Mouse (Mus musculus) spleen, adult 18-20 months (tissue): Measurements from ENCODE around the gene Fam13a.

Experiments used
- DNase-seq, 2 experiments: peaks; one replicate each; pipeline ENCODE4 v3.0.0; 2022; ENCODE audit warnings: mixed read lengths in 2 of 2

Gene Fam13a

DNA sequence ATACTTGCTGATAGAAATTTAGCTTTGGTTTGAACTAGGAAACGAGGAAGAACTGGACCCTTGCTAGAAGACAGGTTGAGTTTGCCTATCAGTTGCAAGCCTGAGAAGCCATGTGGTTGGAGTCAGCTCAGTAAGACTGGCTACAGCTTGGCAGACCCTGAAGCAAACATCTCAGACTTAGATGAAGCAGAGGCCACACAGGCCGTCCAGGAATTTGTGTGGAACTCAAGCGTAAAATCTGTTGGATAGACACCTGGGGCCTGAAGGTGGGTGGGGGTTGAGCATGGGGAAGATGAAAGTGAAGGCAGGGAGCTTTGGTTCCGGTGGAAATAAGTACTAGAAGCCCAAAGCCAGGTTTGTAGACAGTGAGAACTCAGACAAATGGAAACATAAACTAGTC lies 25.8 kb downstream of the Fam13a start:
- no peak for DNase-seq

DNA sequence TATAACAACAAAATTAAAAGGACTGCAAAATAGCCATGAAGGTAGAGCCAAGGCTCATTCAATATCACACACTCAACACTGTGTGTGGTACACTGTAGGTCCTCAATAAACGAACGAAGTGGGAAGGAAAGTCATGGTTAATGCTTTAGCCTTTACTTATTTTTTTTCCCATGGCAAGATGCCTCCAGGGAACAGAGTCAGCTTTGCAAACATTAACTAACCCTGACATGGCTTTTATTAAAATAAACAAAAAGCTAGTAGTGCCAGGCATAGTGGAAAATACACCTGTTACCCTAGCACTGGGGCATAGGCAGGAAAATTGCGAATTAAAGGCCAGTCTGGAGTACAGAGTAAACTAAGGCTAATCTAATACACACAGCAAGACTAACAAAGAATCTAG lies 35.2 kb downstream of the Fam13a start:
- no peak for DNase-seq

DNA sequence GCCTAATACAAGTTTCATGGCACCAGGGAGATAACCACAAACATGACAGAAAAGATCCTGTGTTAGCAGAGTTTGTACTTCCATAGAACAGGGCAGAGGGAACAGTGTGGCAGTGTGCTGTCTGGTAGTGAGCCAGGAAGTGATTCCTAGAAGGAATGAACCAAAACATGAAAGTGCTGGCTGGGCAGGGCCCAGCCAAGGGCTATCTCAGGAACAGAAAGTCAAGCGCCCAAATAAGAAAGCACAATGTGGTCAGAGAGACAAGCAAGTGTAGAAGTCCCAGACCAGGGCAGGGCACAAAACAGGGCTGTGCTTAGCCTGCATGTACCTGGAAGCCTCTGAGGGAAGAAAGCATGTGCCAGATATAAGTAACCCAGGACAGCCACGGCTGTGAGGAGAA lies 35.6 kb downstream of the Fam13a start:
- DNase-seq = no peak

DNA sequence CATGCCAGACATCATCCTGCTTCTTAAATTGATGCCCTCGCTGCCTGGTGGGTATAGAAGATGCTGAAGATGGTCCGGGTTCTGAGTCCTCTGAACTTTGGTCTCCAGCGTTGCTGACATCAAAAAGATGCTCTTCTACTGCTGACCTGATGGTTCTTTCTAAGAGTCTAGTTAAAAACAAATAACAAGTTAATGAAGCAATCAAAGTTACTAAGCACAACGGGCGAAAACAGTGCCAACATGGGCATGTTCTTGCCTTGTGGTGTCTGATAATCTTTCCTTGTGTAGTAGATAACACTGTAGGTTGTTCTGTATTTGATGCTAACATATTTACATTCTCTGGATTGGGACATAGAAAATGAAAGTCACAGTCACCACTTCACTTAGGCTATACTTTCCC lies 37.2 kb downstream of the Fam13a start:
- DNase-seq = no peak

DNA sequence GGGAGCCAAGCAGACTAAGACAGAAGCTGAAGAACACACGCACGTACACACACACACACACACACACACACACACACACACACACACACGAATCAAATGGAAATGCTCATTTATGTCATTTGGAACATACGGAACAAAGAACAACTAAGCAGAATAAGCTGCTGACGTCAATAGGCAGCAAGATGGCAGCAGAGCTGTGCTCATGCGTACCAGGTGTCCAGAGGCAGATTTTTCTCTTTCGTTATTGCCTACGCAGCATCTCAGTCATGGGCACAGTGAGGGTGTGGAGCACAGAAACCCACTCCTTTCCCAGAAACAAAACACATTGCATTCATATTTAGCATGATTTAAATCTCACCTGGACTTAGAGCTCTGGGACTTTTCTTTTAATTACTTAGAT lies 39.2 kb downstream of the Fam13a start:
- DNase-seq = no peak

DNA sequence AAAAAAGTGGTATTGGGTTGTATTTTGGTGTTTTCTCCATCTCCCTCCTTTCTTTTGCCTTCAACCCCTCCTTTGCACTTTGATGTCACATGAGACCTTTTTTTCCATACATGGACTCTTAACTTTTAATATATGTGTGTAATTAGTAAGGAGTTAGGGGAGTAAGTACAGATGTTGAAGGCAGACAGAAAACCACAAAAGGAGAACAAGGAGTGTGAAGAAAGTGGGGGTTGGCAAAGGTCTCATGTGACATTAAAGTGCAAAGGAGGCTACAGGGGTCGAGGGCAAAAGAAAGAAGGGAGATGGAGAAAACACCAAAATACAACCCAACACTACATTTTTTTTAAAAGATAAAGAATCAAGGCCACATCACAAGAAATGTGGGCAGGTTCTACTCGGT lies 49.1 kb downstream of the Fam13a start:
- DNase-seq = no peak

DNA sequence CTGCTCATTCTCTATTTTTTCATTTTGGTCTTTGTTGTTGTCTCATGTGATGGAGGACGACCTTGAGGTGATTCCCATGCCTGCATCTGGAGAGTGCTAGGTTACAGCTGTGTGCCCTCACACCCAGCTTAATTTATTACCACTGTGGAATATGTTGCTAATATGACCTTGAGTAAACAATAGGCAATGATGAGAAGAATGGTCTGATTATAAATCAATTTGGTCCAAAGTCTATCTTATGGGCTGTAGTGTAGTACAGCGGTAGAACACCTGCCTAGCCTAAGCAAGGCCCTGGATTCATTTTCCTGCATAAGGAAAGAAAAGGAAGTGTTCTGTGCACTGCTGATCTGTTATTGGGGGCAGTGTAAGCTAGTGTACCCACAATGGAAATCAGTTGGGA lies 49.9 kb downstream of the Fam13a start:
- DNase-seq = no peak

DNA sequence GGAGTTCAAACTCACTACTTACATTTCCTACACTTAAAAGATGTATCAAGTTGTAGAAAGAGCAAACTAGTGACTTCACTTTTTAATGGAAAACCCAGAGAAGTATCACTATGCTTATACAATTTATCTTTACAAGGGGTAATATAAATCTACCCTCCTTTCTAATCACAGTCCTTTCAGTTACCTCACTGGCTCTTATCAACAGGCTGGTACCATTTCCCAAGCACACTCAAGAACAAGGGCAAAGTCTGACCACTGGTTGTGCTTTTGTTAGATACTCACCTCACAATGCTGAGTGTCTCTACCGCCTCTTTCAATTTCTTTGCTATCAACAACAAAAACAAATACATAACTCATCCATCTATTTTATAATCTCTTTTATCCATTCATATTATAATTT lies 51.5 kb downstream of the Fam13a start:
- no peak for DNase-seq

DNA sequence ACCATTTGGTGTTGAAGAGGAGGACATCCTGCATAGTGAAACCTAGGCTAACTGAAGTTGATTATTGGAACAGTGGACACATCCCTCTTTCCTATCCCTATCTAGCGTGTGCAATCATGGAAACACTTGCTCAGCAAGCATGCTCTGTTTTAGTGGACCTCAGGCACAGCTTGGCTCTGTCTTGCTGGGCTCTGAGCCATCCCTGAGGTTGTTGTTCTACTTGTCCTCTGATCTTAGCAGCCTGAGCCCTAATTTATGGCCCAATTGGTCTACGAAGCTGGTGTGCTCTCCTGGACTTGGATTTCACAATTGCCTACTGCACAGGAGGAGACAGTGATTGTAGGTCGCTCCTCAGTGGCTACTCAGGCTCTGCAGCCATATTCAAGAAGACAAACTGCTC lies 56.1 kb downstream of the Fam13a start:
- DNase-seq = no peak

DNA sequence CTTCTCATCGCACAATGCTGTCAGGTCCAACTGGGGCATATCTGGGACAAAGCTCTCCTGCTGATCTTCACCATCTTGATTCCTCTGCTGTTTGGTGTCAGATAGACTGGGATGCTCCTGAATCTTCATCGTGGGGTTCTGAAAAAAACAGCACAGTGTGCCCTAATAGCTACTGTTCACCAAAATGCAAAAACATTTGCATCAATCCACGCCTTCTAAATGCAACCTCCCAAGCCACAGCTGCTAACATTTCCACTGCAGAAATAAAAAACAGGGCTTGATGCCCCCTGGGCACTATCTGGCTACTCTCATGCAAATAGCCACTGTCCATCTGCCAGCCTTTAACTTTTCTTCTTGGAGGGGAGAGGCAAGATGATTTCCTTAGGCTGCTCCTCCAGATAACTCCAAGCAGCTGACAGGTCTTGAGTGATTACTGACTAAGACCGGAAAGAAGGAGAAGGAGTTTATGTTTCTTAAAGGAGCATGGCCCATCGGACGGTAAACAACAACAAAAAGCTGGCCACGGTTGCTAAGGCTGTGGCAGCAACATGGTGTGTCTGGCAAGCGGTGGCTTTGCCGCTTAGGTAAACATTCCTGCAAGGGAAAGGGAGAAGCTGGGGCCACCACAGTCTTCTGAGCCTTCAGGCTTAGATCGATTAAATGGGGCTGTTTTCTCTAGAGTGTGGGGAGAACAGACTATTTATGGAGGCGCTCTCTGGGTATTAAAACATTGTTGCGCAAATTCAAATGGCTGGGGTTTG lies 59.1 kb downstream of the Fam13a start:
- no peak for DNase-seq

DNA sequence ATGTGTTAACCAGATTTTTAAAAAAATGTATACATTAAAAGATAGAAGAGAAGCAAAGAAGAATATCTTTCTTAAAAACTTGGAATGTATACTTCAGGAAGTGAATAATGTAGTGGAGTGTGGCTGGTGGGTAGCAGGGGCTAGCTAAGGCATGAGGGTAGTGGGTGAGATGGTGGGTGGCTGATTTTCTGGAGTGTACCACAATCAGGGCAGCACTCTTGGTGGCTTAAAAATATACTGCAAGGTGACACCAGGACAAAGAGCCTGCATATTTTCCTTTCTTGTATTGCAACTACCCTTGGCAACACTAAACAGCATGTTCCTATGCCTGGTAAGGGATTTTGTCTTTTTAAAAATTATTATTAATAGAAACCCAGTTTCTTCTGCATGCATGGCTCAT lies 59.8 kb downstream of the Fam13a start:
- DNase-seq = no peak

DNA sequence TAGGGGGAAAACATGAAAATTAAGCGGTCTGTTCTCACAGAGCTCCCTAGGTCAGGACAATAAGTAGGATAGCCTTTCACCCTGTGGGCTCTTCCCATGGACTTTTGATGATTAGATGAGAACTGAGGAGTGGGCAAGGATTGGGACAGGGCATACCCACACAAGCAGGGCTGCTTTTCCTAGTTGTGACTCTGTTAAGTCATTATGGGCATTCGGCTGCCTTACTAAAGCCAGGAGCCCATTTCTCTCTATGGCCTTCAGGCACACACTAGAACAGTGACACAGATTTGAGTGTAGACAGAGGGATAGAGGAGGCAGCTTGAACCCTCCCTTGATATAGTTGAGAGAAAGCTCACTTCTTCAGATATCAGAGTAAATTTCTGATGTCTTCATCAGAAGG lies 60.3 kb downstream of the Fam13a start:
- no peak for DNase-seq

DNA sequence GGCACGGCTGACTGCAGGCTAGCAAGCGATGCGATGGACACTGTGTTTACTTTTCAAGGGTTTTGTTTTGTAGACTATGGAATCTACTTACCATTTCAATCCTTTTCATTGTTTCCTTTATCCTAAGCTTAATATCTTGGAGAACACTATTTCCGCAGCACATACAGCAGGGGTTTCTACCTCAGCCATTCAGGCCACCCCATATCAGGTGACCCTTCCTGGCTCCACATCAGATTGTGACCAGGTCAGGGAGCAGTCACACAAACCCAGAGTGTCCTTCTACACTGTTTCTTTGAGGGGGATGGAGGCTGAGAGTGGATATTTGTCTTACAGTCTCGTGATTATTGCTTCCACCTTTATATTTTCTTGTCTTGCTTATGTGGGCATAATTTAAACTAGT lies 61.7 kb downstream of the Fam13a start:
- DNase-seq = no peak

DNA sequence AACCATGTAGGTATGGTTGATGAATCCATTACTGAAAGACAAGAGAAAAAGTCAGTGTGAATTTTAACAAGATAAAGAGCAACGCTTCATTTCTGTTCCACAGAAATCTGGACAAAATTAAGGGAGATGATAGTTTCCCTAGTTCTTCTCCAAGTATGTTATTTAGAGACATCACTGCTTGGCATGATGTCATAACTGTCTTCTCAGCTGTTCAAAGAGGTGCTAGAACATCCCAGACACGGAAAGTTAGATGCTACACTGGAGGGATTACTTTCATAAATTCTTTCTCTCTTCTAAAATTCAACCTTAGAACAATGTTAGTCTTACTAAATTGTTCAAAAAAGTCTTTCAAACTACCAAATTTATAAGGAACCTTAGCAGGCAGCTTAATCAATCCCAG lies 63.8 kb downstream of the Fam13a start:
- no peak for DNase-seq

DNA sequence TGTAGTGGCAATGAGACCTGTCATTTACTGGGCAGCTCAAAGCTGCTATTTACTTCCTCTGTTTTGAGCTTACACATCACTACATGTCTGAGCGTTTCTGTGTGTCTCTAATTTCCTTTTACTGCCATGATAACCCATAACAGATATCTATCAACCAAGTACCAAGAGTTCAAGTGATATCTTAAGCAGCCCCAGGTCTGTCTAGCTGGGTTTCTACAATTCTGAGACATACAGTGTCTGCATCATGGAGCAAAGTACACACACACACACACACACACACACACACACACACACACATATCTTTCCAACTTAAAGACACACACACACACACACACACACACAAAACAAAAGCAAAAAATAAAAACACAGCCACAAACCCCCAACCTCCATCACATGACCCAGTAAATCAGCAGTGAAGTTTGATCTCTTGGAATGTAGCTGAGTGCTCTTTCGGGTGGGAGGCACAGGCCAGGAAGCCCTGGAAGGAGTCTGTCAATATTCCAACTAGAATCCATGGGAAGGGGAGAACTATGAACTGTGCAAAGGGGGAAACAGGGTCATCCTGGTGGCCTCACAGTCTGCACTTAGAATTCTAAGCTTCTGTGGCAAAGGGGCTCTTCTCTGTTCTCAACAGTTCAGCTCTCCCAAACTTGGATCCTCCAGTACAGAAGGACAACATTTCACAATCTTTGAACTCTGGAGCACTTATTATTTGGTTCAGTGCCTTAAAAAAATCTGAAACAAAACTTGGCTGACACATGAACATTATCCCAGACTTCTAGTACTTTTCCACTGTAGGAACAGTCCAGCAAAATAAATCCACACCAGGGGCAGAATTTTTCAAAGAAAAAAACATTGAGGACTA lies 73.0 kb downstream of the Fam13a start:
- DNase-seq = no peak

DNA sequence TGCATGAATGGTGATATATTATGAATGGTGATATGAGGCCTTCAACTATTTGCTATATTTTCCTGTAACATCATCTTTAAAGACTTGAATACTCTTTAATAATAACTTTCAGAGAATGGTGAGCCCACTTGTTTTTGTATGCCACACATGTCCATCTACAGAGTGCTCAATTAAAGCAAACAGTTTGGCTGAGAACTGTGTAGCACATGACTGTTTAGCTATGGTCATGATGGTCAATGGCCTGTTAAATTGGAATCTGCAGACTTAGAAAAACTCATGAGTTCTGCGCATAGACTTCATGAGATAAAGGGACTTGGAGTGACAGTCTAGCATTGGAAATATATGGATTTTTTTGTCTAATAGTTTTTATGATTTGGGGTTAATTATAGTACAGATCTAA lies 73.9 kb downstream of the Fam13a start:
- DNase-seq = no peak

DNA sequence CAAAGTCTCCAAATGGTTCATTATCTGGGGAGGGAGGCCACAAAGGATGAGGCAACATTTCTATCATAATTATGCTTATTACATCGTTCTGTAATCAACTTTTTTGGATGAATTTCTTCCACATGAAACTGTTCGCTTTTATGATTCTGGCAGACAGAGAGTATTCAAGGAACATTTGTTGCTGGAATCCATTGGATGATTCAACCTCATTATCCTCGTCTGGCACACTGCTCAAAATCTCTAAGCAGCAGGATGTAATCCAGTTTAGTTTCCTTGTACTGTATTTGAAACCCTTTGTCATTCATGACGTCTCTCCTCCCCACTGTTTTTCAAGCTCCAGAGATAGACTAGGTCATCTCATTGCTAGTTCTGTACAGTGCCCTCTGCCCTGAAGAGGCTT lies 77.5 kb downstream of the Fam13a start:
- no peak for DNase-seq

DNA sequence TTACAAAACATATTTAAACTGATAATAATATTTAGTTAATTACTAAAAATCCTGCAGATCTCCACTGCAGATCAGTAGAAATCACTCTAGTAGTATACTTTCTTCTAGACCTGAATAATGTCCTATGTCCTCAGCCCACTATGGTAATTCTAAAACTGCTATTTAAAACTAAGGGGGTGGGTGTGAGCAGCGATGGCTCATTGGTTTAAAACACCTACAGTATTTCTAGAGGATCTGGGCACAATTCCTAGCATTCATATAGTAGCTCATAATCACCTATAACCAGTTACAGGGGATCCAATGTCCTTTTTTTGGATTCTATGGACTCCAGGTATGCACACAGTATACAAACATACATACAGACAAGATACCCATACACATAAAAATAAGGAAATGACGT lies 78.1 kb downstream of the Fam13a start:
- no peak for DNase-seq

DNA sequence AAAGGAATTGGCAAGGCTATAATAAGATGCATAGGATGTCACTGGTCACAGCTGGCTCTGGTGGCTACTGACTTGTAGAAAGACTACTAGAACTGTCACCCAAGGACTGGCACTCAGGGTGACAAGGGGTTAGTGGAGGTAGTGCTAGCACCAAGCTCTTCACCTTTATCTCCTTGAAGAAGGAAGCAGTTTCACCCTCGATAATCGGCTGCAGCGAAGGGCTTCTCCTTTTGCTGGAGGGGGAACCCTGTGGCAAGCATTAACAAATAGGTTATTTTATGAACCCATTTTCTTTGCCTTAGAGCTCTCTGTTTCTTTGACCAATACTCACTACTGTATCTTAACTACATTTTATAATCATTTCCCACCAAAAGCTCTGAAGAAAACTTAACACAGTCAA lies 80.4 kb downstream of the Fam13a start:
- no peak for DNase-seq

DNA sequence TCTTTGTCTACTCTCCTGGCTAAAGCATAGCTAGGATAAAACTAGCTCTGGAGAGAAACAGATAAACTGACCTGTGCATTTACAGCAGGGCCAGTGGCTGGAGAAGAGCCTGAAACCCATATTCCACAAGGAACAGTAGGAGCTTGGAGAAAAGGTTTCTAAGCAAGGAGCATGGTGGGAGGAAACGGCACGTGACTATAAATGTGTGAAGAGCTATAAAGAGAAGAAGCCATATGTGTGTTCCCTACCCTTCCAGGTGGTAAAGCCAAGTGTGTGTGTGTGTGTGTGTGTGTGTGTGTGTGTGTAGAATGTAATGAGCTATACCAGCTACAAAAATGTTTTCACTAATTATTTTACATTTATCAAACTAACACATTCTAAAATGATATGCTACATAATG lies 82.1 kb downstream of the Fam13a start:
- no peak for DNase-seq

DNA sequence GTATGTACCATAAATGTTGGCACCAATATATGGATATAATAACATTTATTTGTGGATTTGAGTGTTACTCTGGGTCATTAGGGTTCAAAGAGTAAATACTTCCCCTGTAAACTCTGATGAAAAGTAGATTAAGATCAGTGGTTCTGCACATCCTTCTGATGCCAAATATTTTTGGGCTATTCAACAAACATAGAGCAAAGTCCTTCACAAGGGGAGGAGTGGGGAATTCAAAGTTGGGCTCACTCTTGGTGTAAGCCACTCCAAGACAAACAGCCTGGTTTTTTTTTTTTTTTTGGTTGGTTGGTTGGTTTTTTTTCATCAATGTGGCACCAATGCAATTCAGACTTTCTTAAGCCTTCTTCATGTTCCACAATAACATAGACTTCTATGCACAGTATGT lies 86.6 kb downstream of the Fam13a start:
- no peak for DNase-seq

DNA sequence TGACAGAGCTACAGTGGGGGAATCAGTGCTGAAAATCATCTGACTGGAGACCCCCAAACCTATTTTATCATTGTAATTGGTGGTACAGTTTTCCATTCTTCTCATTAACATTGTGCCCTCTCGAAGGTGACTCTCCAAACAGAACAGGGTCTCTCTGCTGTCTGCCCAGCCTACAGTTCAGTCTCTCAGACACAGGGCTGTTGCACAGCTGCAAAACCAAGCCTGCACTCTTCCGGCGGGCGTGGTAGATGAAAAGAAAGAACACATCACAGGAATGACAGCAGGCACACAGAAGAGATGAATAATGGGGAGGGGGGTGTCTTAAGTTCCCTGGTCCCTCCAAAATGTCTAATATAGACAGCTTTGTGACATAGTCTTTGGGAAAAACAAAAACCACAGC lies 90.2 kb downstream of the Fam13a start:
- no peak for DNase-seq

DNA sequence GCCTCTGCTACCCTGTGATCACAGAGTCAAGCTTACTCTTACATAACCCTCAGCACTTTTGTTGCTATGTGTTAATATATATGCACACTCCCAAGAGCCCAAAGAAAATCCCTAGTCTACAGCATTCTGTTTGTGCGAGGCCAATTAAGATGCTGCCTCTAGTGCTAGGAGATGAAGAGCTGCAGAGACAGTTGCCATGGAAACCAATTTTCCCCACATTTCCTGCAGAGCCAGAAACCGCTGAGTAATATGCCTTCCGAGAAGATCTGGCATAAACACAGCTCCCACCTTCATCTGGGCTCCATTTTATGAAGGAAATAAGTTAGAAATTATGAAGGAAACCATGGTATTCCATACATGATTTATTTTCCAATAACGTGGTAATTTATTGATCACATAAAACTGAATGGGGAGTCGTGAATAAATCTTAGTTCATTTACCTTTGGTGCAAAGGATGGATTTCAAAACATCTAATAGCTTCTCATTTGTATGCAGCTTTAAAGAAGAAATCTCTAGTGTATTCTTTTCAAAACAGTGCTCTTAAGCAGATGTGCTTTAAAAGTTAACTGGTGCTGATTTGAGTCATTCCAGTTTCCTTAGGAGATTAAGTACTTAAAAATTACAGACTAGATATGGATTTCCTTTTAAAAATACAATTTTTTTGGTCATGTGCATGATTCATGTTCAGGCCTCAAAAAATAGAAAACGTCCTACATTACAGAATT lies 91.0 kb downstream of the Fam13a start:
- DNase-seq = no peak
